Mouse (Mus musculus) kidney, postnatal 0 days (tissue): ENCODE results near the gene Defa22. TPM values are rescaled to one million over a fixed set of nuclear protein-coding genes. Genes with fewer than 3 reads are reported as not detected.
"Not testable (repeated sequence)": the region's sequence is repeated elsewhere in the genome, so short reads cannot be mapped to it uniquely, and the experiment has no call there.

Experiments used
- ATAC-seq: fragments of 200-750 bp; cut with Nextera tagmentation; replicated peaks from 2 replicates; pipeline ENCODE4 v1.8.0; 2017; ENCODE audit warnings: low read depth, moderate number of reproducible peaks, moderate TSS enrichment, moderate library complexity; ENCODE audit not compliant: low FRiP score
- DNase-seq: peaks from one replicate; pipeline ENCODE4 v3.0.0-alpha.2; 2016; ENCODE audit warnings: low spot score
- H3K27ac ChIP-seq: fragments of 300-500 bp; sonication (generic); 2 replicates; pipeline ENCODE4 v1.5.1; 2014; ENCODE audit warnings: mild to moderate bottlenecking
- H3K27me3 ChIP-seq: fragments of 300-500 bp; sonication (generic); 2 replicates; pipeline ENCODE4 v1.6.1; 2014; ENCODE audit warnings: low read length, mixed read lengths; ENCODE audit not compliant: insufficient read depth
- H3K36me3 ChIP-seq: fragments of 300-500 bp; sonication (generic); 2 replicates; pipeline ENCODE4 v1.6.1; 2014; ENCODE audit warnings: low read length, mixed read lengths; ENCODE audit not compliant: insufficient read depth
- H3K4me1 ChIP-seq: fragments of 300-500 bp; sonication (generic); replicated peaks from 2 replicates; pipeline ENCODE4 v1.6.1; 2014; ENCODE audit warnings: antibody characterized with exemption, low read length, mixed read lengths; ENCODE audit not compliant: insufficient read depth
- H3K4me2 ChIP-seq: fragments of 300-500 bp; sonication (generic); 2 replicates; pipeline ENCODE4 v1.6.1; 2014; ENCODE audit warnings: mild to moderate bottlenecking, low read length, moderate library complexity, mixed read lengths
- H3K4me3 ChIP-seq: fragments of 300-500 bp; sonication (generic); replicated peaks from 2 replicates; pipeline ENCODE4 v1.5.1; 2014; ENCODE audit warnings: low read depth, low read length
- H3K9ac ChIP-seq: fragments of 300-500 bp; sonication (generic); 2 replicates; pipeline ENCODE4 v1.6.1; 2014; ENCODE audit warnings: low read depth, low read length
- H3K9me3 ChIP-seq: fragments of 300-500 bp; sonication (generic); replicated peaks from 2 replicates; pipeline ENCODE4 v1.6.1; 2016; ENCODE audit warnings: low read length, inconsistent platforms, mixed read lengths
- WGBS: fragments of 180-500 bp; shearing (Covaris S2); extraction: QIAGEN DNeasy Blood & Tissue Kit; methylation state at CpG from one replicate; pipeline ENCODE4 v1.1.7; 2014; 5-methylcytosine and 5-hydroxymethylcytosine counted together
- polyA plus RNA-seq: library from polyadenylated mRNA; unstranded; fragments of >200 nt; fragmentation: Nextera tagmentation; extraction: Ambion mirVana; gene quantifications from 2 replicates; pipeline ENCODE4 v1.2.1, GENCODE M21; 2015

Gene Defa22
- not detected in 2 replicates for polyA plus RNA-seq

GRCm38 (mm10) chr8:21161977-21162376 is at the start of gene Defa22:
TSS of gene Defa22 (plus strand) at chr8:21162277.
- H3K27me3 ChIP-seq, H3K9me3 ChIP-seq, H3K4me2 ChIP-seq, H3K4me1 ChIP-seq, H3K27ac ChIP-seq, DNase-seq, H3K9ac ChIP-seq, H3K36me3 ChIP-seq, H3K4me3 ChIP-seq, ATAC-seq: not testable (repeated sequence)
- no CpG with 5 or more reads among the region's 1 CpGs for WGBS

GRCm38 (mm10) chr8:21134342-21134741 is 27.7 kb upstream of the Defa22 start, which contains the start of gene Defa30:
TSS of gene Defa30 (plus strand) at chr8:21134642.
- not testable (repeated sequence) for H3K4me2 ChIP-seq, H3K9me3 ChIP-seq, H3K4me3 ChIP-seq, ATAC-seq, DNase-seq, H3K4me1 ChIP-seq, H3K27ac ChIP-seq, H3K27me3 ChIP-seq, H3K9ac ChIP-seq, H3K36me3 ChIP-seq
- 40% methylated on average over 3 of the region's 3 CpGs for whole genome bisulfite sequencing

- H3K4me3 ChIP-seq, H3K9ac ChIP-seq, H3K4me2 ChIP-seq, H3K27me3 ChIP-seq, H3K4me1 ChIP-seq, ATAC-seq, DNase-seq, H3K9me3 ChIP-seq, H3K27ac ChIP-seq, H3K36me3 ChIP-seq: not testable (repeated sequence)
- no CpG with 5 or more reads among the region's 1 CpGs for WGBS
Observed at GRCm38 (mm10) chr8:21191314-21191713, 29.2 kb downstream of the Defa22 start, which contains the start of gene Defa31. TSS of gene Defa31 (plus strand) at chr8:21191614.

- ATAC-seq, H3K9me3 ChIP-seq, H3K4me3 ChIP-seq, H3K4me2 ChIP-seq, H3K9ac ChIP-seq, H3K36me3 ChIP-seq, DNase-seq, H3K27me3 ChIP-seq, H3K4me1 ChIP-seq, H3K27ac ChIP-seq: not testable (repeated sequence)
- no CpG with 5 or more reads among the region's 1 CpGs for WGBS
Observed at GRCm38 (mm10) chr8:21201261-21201660, 39.2 kb downstream of the Defa22 start, which contains the start of gene Gm15293. TSS of gene Gm15293 (plus strand) at chr8:21201561.

Other genes with a start within 250 kb of the Defa22 start
- 0.13 TPM in 1 of 2 replicates, not detected in the other for gene Gm6040, start 240.2 kb upstream of the Defa22 start, polyA plus RNA-seq
- not detected in 2 replicates for gene AY761185, start 217.6 kb upstream of the Defa22 start, polyA plus RNA-seq
- gene Defa21, start 136.7 kb upstream of the Defa22 start, polyA plus RNA-seq, result not detected in 2 replicates
- not detected in 2 replicates for gene Defa23, start 107.2 kb upstream of the Defa22 start, polyA plus RNA-seq
- gene Defa35, start 97.2 kb upstream of the Defa22 start, polyA plus RNA-seq, result not detected in 2 replicates
- gene Defa25, start 77.8 kb upstream of the Defa22 start, polyA plus RNA-seq, result not detected in 2 replicates
- gene Gm14851, start 66.2 kb upstream of the Defa22 start, polyA plus RNA-seq, result not detected in 2 replicates
- not detected in 2 replicates for gene Defa30, start 27.6 kb upstream of the Defa22 start, polyA plus RNA-seq
- gene Defa31, start 29.3 kb downstream of the Defa22 start, polyA plus RNA-seq, result not detected in 2 replicates
- gene Gm15293, start 39.3 kb downstream of the Defa22 start, polyA plus RNA-seq, result not detected in 2 replicates
- not detected in 2 replicates for gene Gm15292, start 87.5 kb downstream of the Defa22 start, polyA plus RNA-seq
- not detected in 2 replicates for gene Defa27, start 153.3 kb downstream of the Defa22 start, polyA plus RNA-seq
- gene Defa29, start 164.7 kb downstream of the Defa22 start, polyA plus RNA-seq, result not detected in 2 replicates
- gene Defa2, start 216.2 kb downstream of the Defa22 start, polyA plus RNA-seq, result not detected in 2 replicates
- gene Defa33, start 229.5 kb downstream of the Defa22 start, polyA plus RNA-seq, result not detected in 2 replicates